Mouse (Mus musculus) heart, postnatal 10 days (tissue): ENCODE results near the gene Trappc3. TPM values are rescaled to one million over a fixed set of nuclear protein-coding genes. Genes with fewer than 3 reads are reported as not detected.

Experiments
- total RNA-seq, 2 experiments: library from RNA; stranded (reverse); gene quantifications; 2 replicates each; pipeline ENCODE4 v1.2.3; 2021

Gene Trappc3
- total RNA-seq, 2 experiments from 2014 or later = 50.8 to 54.0 TPM

Other genes starting within 250 kb of the Trappc3 start
- gene Csf3r, start 237.8 kb upstream of the Trappc3 start, total RNA-seq = under 1 TPM; 0.47 to 0.77 TPM
- gene Mrps15, start 215.4 kb upstream of the Trappc3 start, total RNA-seq = 10 to 100 TPM; 64.2 to 64.3 TPM
- gene Oscp1, start 203.8 kb upstream of the Trappc3 start, total RNA-seq = 1 to 10 TPM; 3.5 to 4.1 TPM
- 10 to 100 TPM; 11.0 to 14.3 TPM for gene Lsm10, start 165.7 kb upstream of the Trappc3 start, total RNA-seq
- 10 to 100 TPM; 22.8 to 32.7 TPM for gene Stk40, start 158.4 kb upstream of the Trappc3 start, total RNA-seq
- 10 to 100 TPM; 36.3 to 37.0 TPM for gene Eva1b, start 114.6 kb upstream of the Trappc3 start, total RNA-seq
- gene Sh3d21, start 98.8 kb upstream of the Trappc3 start, total RNA-seq = 1 to 10 TPM; 2.1 to 2.7 TPM
- gene Thrap3, start 59.6 kb upstream of the Trappc3 start, total RNA-seq = 100 to 1,000 TPM; 160 to 172 TPM
- gene Map7d1, start 6.0 kb upstream of the Trappc3 start, total RNA-seq = 100 to 1,000 TPM; 214 to 239 TPM
- 1 to 10 TPM; 1.8 to 2.1 TPM for gene Col8a2, start 24.5 kb downstream of the Trappc3 start, total RNA-seq
- 10 to 100 TPM; 17.0 to 18.9 TPM for gene Adprhl2, start 59.4 kb downstream of the Trappc3 start, total RNA-seq
- gene Tekt2, start 63.4 kb downstream of the Trappc3 start, total RNA-seq = under 1 TPM; 0.69 to 0.74 TPM
- 10 to 100 TPM; 13.0 to 14.8 TPM for gene Ago3, start 167.2 kb downstream of the Trappc3 start, total RNA-seq
- gene Ago1, start 206.3 kb downstream of the Trappc3 start, total RNA-seq = 10 to 100 TPM; 16.0 to 18.6 TPM